Mouse (Mus musculus): ENCODE data around the gene Gsap.

DNA sequence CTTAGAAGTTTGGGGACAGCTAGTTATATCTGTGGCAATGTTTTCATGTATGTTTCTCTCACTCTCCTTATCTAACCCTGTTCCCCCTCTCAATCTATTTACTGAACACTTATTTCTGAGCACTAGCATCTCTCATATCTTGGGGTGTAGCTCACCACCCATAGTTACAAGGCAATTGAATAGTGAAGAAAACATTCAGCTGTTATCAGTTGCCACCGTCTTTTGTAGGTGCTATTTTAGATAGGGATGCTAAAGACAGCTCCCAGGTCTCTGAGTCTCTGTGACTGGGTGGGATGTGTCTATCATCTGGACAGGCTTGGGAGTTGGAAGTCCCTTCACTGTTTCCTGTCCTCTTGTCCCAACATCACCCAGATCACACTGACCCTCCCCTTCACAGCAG, 25.3 kb upstream of the Gsap start:
- TF ChIP-seq POLR2A (IDR thresholded peaks at IDR 0.05; ENCODE audit: control insufficient read depth, low read depth, low read length) (no peak), CTCF (IDR thresholded peaks at IDR 0.05; ENCODE audit: control insufficient read depth, insufficient read depth, insufficient replicate concordance, low read depth, low read length) (no peak)

Measured in testis, adult 2 months (tissue).